Mouse (Mus musculus): Measurements from ENCODE around the gene Arrdc5. TPM values are rescaled to one million over a fixed set of nuclear protein-coding genes. Genes with fewer than 3 reads are reported as not detected.

Arrdc5 gene
- not detected for total RNA-seq (2023)

GRCm38 (mm10) chr17:56300186-56300585, at the start of gene Arrdc5:
Arrdc5 (minus strand) TSS chr17:56300286.

GRCm38 (mm10) chr17:56325450-56326152, 25.5 kb upstream of the Arrdc5 start, which contains the start of gene Kdm4b:
Kdm4b (plus strand) TSS chr17:56326062.

GRCm38 (mm10) chr17:56303160-56303846, 3.2 kb upstream of the Arrdc5 start, which contains the start of gene Uhrf1:
Uhrf1 (plus strand) TSS chr17:56303321.

DNA sequence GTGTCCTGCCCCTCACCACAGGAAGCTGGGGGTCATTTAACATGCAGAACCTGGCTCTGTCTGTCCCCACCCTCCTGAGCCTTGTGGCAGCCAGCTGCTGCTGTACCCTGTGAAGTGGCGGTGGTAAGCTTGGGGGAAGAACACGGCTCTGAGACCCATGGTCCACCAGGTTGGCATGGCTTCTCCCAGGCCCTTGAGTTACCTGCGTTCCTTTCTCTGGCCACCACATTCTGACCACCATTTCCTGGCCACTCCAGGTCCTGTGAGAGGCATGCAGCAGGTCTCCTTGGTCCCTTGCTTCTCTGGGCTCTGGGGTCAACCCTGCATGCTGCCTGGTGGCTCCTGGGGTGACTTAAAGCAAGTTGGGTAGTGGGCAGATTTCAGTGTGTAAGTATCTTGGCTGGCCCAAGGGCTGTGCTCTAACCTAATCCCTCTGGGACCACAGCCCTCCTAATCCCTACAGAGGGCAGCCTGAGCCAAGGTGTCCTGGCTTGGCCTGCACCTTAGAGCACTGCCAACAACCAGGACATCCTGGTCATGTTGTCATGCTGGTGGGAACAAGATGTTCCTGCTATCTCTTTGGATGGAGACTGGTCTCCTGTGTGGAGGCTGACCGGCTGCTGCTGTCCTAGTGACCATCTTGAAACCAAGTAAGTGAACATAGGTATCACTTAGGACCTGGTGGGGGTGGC, 7.4 kb downstream of the Arrdc5 start, which contains the start of gene Plin3:
Gene Plin3, minus strand, starts transcription at position 343 of the 692 bp plus-strand sequence.

DNA sequence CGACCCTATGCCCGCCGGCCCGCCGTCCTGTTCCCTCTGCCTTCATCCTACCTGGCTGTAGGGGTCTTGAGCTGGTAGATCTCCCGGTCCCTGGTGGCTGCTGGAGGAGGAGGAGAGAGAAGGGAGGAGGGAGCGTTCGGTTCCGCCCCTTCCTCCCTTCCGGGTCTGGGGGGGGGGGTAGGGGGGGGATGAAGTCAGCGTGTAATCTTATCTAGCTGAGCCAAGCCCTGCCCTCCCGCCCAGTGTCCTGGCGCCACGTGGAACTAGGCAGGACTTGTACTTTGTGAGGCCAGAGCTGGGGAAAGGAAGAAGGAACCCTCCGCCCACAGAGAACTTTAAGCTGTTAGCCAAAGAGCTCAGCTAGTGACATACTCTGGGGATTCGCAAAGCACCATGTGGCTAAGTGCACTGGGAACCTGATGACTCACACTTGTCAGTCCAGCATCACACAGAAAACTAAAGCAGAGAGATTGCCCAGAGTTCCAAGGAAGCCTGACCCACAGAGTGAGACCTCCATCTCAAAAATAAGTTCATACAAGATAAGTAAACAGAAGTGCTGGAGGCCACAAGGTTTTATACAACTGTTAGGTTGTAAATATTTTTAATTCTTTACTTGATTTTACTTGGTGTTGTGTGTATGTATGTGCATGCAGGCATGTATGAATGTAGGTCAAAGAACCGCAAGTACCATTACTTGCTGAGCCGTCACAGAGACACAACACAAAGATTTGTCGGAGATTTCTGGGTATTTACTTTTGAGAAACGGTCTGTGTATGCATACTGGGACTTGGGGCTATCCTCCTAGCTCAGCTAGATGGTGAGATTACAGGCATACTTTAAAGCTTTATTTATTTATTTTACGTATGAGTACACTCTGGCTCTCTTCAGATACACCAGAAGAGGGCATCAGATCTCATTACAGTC, 23.2 kb downstream of the Arrdc5 start, which contains the start of gene Ticam1:
Gene Ticam1, minus strand, starts transcription at position 144 of the 924 bp plus-strand sequence.

GRCm38 (mm10) chr17:56256239-56256881, 43.7 kb downstream of the Arrdc5 start, which contains the start of gene Fem1a:
Fem1a (plus strand) TSS chr17:56256810.

Other genes with a start within 250 kb of the Arrdc5 start
- 10 to 100 TPM; 66.9 to 74.8 TPM for gene Ubxn6, start 225.3 kb downstream of the Arrdc5 start, total RNA-seq (2023)
- gene Hdgfl2, start 220.7 kb downstream of the Arrdc5 start, total RNA-seq (2023): 100 to 1,000 TPM; 103 to 106 TPM
- not detected for gene Plin4, start 190.5 kb downstream of the Arrdc5 start, total RNA-seq (2023)
- gene Plin5, start 182.7 kb downstream of the Arrdc5 start, total RNA-seq (2023): not detected
- gene Lrg1, start 178.3 kb downstream of the Arrdc5 start, total RNA-seq (2023): not detected
- gene Sema6b, start 159.9 kb downstream of the Arrdc5 start, total RNA-seq (2023): not detected
- 10 to 100 TPM; 13.1 to 14.9 TPM for gene Tnfaip8l1, start 137.8 kb downstream of the Arrdc5 start, total RNA-seq (2023)
- 10 to 100 TPM; 51.6 to 52.0 TPM for gene Mydgf, start 116.4 kb downstream of the Arrdc5 start, total RNA-seq (2023)
- 10 to 100 TPM; 50.3 to 51.5 TPM for gene Dpp9, start 81.4 kb downstream of the Arrdc5 start, total RNA-seq (2023)
- 10 to 100 TPM; 27.4 to 27.7 TPM for gene Fem1a, start 43.5 kb downstream of the Arrdc5 start, total RNA-seq (2023)
- gene Ticam1, start 23.5 kb downstream of the Arrdc5 start, total RNA-seq (2023): 10 to 100 TPM; 12.2 to 13.1 TPM
- gene Plin3, start 7.4 kb downstream of the Arrdc5 start, total RNA-seq (2023): 10 to 100 TPM; 14.7 to 22.4 TPM
- gene Uhrf1, start 3.0 kb upstream of the Arrdc5 start, total RNA-seq (2023): 10 to 100 TPM; 12.3 to 16.8 TPM
- 10 to 100 TPM; 67.1 to 81.0 TPM for gene Kdm4b, start 25.8 kb upstream of the Arrdc5 start, total RNA-seq (2023)
- 10 to 100 TPM; 18.2 to 22.8 TPM for gene Ptprs, start 176.2 kb upstream of the Arrdc5 start, total RNA-seq (2023)
- not detected for gene Znrf4, start 212.1 kb upstream of the Arrdc5 start, total RNA-seq (2023)